Mouse (Mus musculus) midbrain, embryonic 10.5 days (tissue): ENCODE measurements at regions not wholly inside any gene's neighbourhood (a gene's known extent, or its start where the extent isn't known, plus 50 kb on each side); places are given as distances from the start of the nearest gene placed in this dataset.

Experiments
- DNase-seq: peaks from one replicate; pipeline ENCODE4 v3.0.0-alpha.2; 2017; ENCODE audit warnings: low spot score
- H3K27ac ChIP-seq: fragments of 300-500 bp; sonication (generic); replicated peaks from 2 replicates; pipeline ENCODE4 v1.5.1; 2016; ENCODE audit warnings: mild to moderate bottlenecking
- H3K27me3 ChIP-seq: fragments of 300-500 bp; sonication (generic); 2 replicates; pipeline ENCODE4 v1.6.1; 2016; ENCODE audit warnings: low read depth, mild to moderate bottlenecking; ENCODE audit not compliant: poor library complexity, severe bottlenecking
- H3K36me3 ChIP-seq: fragments of 300-500 bp; sonication (generic); 2 replicates; pipeline ENCODE4 v1.6.1; 2016; ENCODE audit warnings: mild to moderate bottlenecking, moderate library complexity
- H3K4me1 ChIP-seq: fragments of 300-500 bp; sonication (generic); 2 replicates; pipeline ENCODE4 v1.6.1; 2016
- H3K4me3 ChIP-seq: fragments of 300-500 bp; sonication (generic); 2 replicates; pipeline ENCODE4 v1.5.1; 2016; ENCODE audit warnings: mild to moderate bottlenecking, moderate library complexity
- H3K9me3 ChIP-seq: fragments of 300-500 bp; sonication (generic); replicated peaks from 2 replicates; pipeline ENCODE4 v1.6.1; 2016; ENCODE audit warnings: mild to moderate bottlenecking
- WGBS: fragments of 180-500 bp; shearing (Covaris S2); methylation state at CpG from one replicate; pipeline ENCODE4 v1.1.7; 2016; 5-methylcytosine and 5-hydroxymethylcytosine counted together

- 78% methylated on average over 8 of the region's 8 CpGs for WGBS
Measured at GRCm38 (mm10) chr4:70026848-70027247, 383.4 kb downstream of the Cdk5rap2 start.

GRCm38 (mm10) chr4:70024838-70025376, 385.3 kb downstream of the Cdk5rap2 start:
- H3K4me3 ChIP-seq: no peak overlapping the region
- no peaks in the 10 kb centered on the region for H3K27me3 ChIP-seq
- H3K36me3 ChIP-seq: no peaks in the 10 kb centered on the region
- WGBS: 88% methylated on average over 3 of the region's 3 CpGs
- no peaks in the 10 kb centered on the region for H3K4me1 ChIP-seq
- H3K27ac ChIP-seq: no peak overlapping the region
- H3K9me3 ChIP-seq: no peaks in the 10 kb centered on the region
- DNase-seq: no peak

More at GRCm38 (mm10) chr4:70026848-70027247, 383.4 kb downstream of the Cdk5rap2 start:
- Histone ChIP-seq H3K27me3 (no peaks in the 10 kb centered on the region), H3K4me3 (no peak overlapping the region), H3K4me1 (no peaks in the 10 kb centered on the region), H3K27ac (no peak overlapping the region), H3K9me3 (no peaks in the 10 kb centered on the region), H3K36me3 (no peaks in the 10 kb centered on the region)
- no peak for DNase-seq

DNA sequence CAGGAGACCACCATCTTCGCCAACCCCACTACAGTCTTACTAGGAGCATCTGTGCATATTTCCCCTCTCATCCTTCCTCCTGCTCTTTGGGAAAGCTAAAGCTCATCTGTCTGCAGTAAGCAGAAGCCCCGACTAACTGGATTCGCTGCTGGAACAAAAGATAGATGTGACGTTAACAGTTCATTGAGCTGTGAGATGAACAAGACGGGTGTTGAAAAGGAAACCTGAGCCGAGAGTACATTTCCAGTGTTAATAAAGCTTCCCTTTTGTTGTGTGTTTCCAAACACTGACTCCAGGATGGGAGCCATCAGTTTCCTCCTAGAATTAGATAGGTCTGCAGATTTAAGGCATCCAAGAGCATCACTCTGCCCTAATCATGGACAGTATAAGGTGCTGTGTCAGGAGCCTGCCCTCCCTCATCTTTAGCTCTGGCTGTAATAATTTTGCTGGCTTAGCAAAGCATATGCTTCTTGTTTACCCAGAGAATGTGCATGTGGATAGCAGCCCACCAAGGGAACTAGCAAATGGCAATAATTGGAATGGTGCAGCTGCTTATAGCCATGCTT, 389.3 kb downstream of the Cdk5rap2 start:
- no peaks in the 10 kb centered on the region for H3K9me3 ChIP-seq
- H3K4me3 ChIP-seq: no peak overlapping the region
- no peak overlapping the region for H3K27ac ChIP-seq
- DNase-seq: no peak
- H3K36me3 ChIP-seq: no peaks in the 10 kb centered on the region
- no peaks in the 10 kb centered on the region for H3K27me3 ChIP-seq
- no peaks in the 10 kb centered on the region for H3K4me1 ChIP-seq
- 50% methylated on average over 6 of the region's 6 CpGs for WGBS

GRCm38 (mm10) chr4:70012220-70012580, 398.0 kb downstream of the Cdk5rap2 start:
- DNase-seq: no peak
- peak overlapping the region; percentile 42 for H3K27ac ChIP-seq
- WGBS: 62% methylated on average over 6 of the region's 6 CpGs

DNA sequence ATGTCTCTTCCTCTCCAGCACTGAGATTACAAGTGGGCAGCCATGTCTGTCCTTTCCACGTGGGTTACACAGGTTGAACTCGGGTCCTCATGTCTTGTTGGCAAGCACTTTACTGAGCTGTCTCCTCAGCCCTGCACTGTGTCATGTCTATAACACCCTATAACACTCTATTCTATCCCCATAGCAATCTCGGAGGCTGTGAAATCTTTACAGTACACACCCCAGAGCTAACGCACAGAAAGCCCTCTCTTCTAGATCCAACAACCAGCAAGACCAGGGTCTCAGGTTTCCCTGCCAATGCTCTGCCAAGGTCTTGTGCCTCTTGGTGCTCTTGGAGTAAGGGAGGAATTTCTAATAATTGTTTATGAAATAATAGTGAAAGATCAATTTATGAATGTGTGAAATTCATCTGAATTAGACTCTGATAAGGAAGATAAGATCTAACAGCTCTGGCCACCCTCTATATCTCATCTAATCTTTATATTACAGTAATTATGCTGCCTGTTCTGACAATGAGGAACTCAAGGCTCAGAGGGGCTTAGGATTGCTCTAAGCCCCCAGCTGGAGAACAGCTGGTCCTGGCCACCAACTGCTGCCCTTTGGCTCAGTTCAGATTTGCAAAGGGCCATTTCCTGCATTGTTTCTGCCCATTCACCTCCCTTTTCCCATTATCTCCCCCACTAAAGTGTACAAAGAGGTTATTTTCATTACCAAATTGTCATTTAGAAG, 398.6 kb downstream of the Cdk5rap2 start:
- Histone ChIP-seq H3K4me3 (no peak overlapping the region), H3K27ac (peak overlapping the region; percentile 42), H3K27me3 (no peaks in the 10 kb centered on the region), H3K4me1 (peaks cover 10% of the 10 kb centered on the region), H3K36me3 (no peaks in the 10 kb centered on the region), H3K9me3 (no peaks in the 10 kb centered on the region)
- WGBS: 85% methylated on average over 4 of the region's 4 CpGs
- no peak for DNase-seq

More at GRCm38 (mm10) chr4:70012220-70012580, 398.0 kb downstream of the Cdk5rap2 start:
- Histone ChIP-seq H3K9me3 (no peaks in the 10 kb centered on the region), H3K4me3 (no peak overlapping the region), H3K36me3 (no peaks in the 10 kb centered on the region), H3K27me3 (no peaks in the 10 kb centered on the region), H3K4me1 (peaks cover 10% of the 10 kb centered on the region)

- Histone ChIP-seq H3K4me3 (no peak overlapping the region), H3K4me1 (peaks cover 10% of the 10 kb centered on the region), H3K27me3 (no peaks in the 10 kb centered on the region), H3K27ac (no peak overlapping the region), H3K9me3 (no peaks in the 10 kb centered on the region), H3K36me3 (no peaks in the 10 kb centered on the region)
- 56% methylated on average over 1 of the region's 1 CpGs for WGBS
- no peak for DNase-seq
Measured at GRCm38 (mm10) chr4:70010466-70010865, 399.8 kb downstream of the Cdk5rap2 start.

DNA sequence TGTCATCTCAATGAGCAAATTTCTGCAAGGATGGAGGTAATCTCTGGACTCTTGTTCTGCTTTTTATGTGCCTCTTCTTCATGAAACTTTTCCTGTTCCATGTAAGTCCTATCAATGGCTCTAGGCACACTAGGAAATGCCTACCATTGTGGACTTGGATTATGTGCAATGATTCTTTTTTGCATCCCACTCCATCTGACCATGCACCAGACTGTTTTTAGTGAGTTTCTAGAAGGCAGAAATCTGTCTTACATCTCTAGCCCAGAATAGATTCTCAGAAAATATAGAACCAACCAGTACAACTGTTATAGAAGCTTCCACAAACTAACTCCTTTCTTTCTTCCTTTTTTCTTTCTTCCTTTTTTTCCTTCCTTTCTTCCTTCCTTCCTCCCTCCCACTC, 405.3 kb downstream of the Cdk5rap2 start:
- Histone ChIP-seq H3K9me3 (no peaks in the 10 kb centered on the region), H3K27me3 (no peaks in the 10 kb centered on the region), H3K27ac (no peak overlapping the region), H3K4me3 (no peak overlapping the region), H3K36me3 (no peaks in the 10 kb centered on the region), H3K4me1 (no peaks in the 10 kb centered on the region)
- no peak for DNase-seq

DNA sequence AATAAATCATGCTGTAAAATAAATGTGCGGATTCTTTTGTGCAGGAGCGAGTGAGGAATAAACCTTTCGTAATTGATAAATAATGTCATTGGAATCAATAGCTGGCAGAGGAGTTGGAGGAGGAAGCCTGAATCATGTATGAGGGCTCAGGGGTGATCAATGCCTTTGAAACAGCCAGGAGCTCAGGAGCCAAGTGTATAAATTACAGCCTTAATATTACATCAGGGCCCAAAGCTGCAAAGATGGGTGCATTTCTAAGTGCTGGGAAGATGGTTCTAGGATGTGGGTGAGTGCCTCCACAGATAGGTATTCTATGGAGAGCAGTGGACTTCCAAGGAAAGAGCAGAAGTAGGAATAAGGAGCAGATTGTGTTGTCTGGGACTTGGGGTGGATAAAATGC, 417.0 kb downstream of the Cdk5rap2 start:
- no peaks in the 10 kb centered on the region for H3K4me1 ChIP-seq
- 93% methylated on average over 3 of the region's 3 CpGs for WGBS
- H3K27me3 ChIP-seq: no peaks in the 10 kb centered on the region
- H3K27ac ChIP-seq: no peak overlapping the region
- no peak for DNase-seq
- no peaks in the 10 kb centered on the region for H3K36me3 ChIP-seq
- no peaks in the 10 kb centered on the region for H3K9me3 ChIP-seq
- no peak overlapping the region for H3K4me3 ChIP-seq

DNA sequence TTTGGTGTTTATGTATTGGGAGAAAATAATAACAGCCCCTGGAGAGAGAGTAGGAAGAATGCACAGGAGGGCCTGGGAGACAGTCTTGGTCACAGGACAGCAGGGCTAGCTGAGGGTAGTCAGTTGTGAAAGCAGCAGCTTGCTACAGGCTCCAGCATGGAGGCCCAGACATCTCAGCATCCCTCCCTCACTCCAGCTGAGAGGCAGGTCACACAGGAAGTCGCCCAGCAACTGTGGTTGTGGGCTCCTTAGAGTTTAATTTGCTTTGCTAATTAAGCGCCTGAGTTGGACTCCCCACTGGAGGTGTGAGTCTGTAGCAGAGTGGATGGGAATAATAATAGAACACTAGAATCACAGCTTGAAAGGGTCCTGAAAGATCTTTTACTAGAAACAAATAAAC, 436.0 kb downstream of the Cdk5rap2 start:
- H3K27me3 ChIP-seq: no peaks in the 10 kb centered on the region
- no peak overlapping the region for H3K27ac ChIP-seq
- H3K36me3 ChIP-seq: no peaks in the 10 kb centered on the region
- no peaks in the 10 kb centered on the region for H3K9me3 ChIP-seq
- H3K4me1 ChIP-seq: no peaks in the 10 kb centered on the region
- no peak overlapping the region for H3K4me3 ChIP-seq
- WGBS: 32% methylated on average over 2 of the region's 2 CpGs
- no peak for DNase-seq

GRCm38 (mm10) chr4:69973566-69973965, 436.7 kb downstream of the Cdk5rap2 start:
- H3K9me3 ChIP-seq: no peaks in the 10 kb centered on the region
- H3K27me3 ChIP-seq: no peaks in the 10 kb centered on the region
- H3K27ac ChIP-seq: no peak overlapping the region
- WGBS: 64% methylated on average over 6 of the region's 6 CpGs
- no peaks in the 10 kb centered on the region for H3K4me1 ChIP-seq
- no peak overlapping the region for H3K4me3 ChIP-seq
- H3K36me3 ChIP-seq: no peaks in the 10 kb centered on the region
- no peak for DNase-seq

DNA sequence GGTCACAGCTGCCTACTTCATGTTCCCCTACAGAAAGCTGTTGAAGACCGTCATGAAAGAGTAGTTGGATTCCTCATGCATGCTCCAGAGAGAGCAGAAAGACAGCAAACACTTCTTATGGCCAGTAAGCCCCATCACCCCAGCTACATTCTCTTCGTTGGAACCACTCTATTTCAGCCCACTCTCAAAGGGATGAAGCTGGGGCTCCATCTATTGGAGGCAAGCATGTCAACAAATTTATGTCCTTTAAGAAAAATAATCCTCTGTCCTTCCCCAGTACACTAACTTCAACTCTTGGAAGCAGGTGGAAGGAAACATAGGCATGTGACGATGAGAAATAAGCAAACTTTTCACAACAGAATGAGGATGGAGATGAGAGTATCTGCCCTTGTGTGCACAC, 438.5 kb downstream of the Cdk5rap2 start:
- no peaks in the 10 kb centered on the region for H3K9me3 ChIP-seq

DNA sequence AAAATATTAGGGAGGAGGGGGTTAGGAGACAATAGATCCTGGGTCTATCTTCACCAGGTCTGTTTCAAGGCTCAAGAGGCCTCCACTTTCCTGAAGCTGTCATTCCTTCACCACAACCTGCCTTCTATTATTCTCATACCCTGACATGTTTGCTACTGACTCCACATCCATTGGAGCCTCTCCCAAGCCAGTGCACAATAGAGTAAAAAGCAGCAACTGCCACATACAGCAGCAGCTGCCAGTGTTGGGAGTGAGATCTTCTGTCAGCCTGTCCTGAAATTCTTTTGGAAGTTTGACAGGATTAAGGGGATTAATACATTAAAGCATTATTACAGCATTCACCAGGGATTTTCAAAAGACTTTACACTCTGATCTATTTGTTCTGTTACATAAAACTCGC, 441.8 kb downstream of the Cdk5rap2 start:
- Histone ChIP-seq H3K4me3 (no peak overlapping the region), H3K36me3 (no peaks in the 10 kb centered on the region), H3K27me3 (no peaks in the 10 kb centered on the region), H3K4me1 (no peaks in the 10 kb centered on the region), H3K27ac (0 out of 2 replicates have a peak overlapping the region, but pooled peaks have one; percentile 28), H3K9me3 (no peaks in the 10 kb centered on the region)
- DNase-seq: no peak
- 88% methylated on average over 1 of the region's 1 CpGs for WGBS

More for the DNA sequence above, 438.5 kb downstream of the Cdk5rap2 start:
- Histone ChIP-seq H3K36me3 (no peaks in the 10 kb centered on the region), H3K27me3 (no peaks in the 10 kb centered on the region), H3K4me1 (no peaks in the 10 kb centered on the region), H3K27ac (no peak overlapping the region), H3K4me3 (no peak overlapping the region)
- no peak for DNase-seq
- WGBS: 83% methylated on average over 3 of the region's 3 CpGs
